Mouse (Mus musculus) liver, embryonic 16.5 days (tissue): ENCODE results near the gene Prkag1. TPM values are rescaled to one million over a fixed set of nuclear protein-coding genes. Genes with fewer than 3 reads are reported as not detected.
A peak's percentile ranks its signal among the peaks of the same experiment; 100 is the strongest.

Experiments
- ATAC-seq: fragments of 200-750 bp; cut with Nextera tagmentation; 2 replicates; pipeline ENCODE4 v1.8.0; 2017; ENCODE audit warnings: low read depth, mild to moderate bottlenecking, moderate number of reproducible peaks, moderate library complexity
- H3K27ac ChIP-seq: fragments of 300-500 bp; sonication (generic); 2 replicates; pipeline ENCODE4 v1.5.1; 2014; ENCODE audit warnings: mild to moderate bottlenecking, low read length
- H3K27me3 ChIP-seq: fragments of 300-500 bp; sonication (generic); 2 replicates; pipeline ENCODE4 v1.6.1; 2014; ENCODE audit warnings: low read depth, low read length, mixed read lengths; ENCODE audit not compliant: control insufficient read depth, insufficient read depth
- H3K36me3 ChIP-seq: fragments of 300-500 bp; sonication (generic); 2 replicates; pipeline ENCODE4 v1.6.1; 2014; ENCODE audit warnings: mild to moderate bottlenecking; ENCODE audit not compliant: control insufficient read depth, insufficient read depth
- H3K4me1 ChIP-seq: fragments of 300-500 bp; sonication (generic); 2 replicates; pipeline ENCODE4 v1.6.1; 2014; ENCODE audit warnings: low read depth, low read length, mixed read lengths; ENCODE audit not compliant: control insufficient read depth
- H3K4me2 ChIP-seq: fragments of 300-500 bp; sonication (generic); 2 replicates; pipeline ENCODE4 v1.6.1; 2014; ENCODE audit warnings: low read depth, low read length, mixed read lengths
- H3K4me3 ChIP-seq: fragments of 300-500 bp; sonication (generic); 2 replicates; pipeline ENCODE4 v1.5.1; 2014; ENCODE audit warnings: low read depth, mild to moderate bottlenecking, low read length
- H3K9ac ChIP-seq: fragments of 300-500 bp; sonication (generic); 2 replicates; pipeline ENCODE4 v1.6.1; 2014; ENCODE audit warnings: low read depth, low read length
- H3K9me3 ChIP-seq: fragments of 300-500 bp; sonication (generic); replicated peaks from 2 replicates; pipeline ENCODE4 v1.6.1; 2016; ENCODE audit warnings: low read length; ENCODE audit not compliant: control insufficient read depth
- WGBS: fragments of 180-500 bp; shearing (Covaris S2); extraction: QIAGEN DNeasy Blood & Tissue Kit; methylation state at CpG from one replicate; pipeline ENCODE4 v1.1.7; 2014; ENCODE audit not compliant: insufficient replicate concordance; 5-methylcytosine and 5-hydroxymethylcytosine counted together
- polyA plus RNA-seq: library from polyadenylated mRNA; unstranded; fragments of >200 nt; fragmentation: Nextera tagmentation; extraction: Ambion mirVana; gene quantifications from 2 replicates; pipeline ENCODE4 v1.2.1, GENCODE M21; 2015

The Prkag1 gene
- polyA plus RNA-seq, 1 experiment from 2014 or later = 86.8 TPM

- Histone ChIP-seq H3K27me3 (peaks cover 96% of the 10 kb centered on the region), H3K9me3 (no peaks in the 10 kb centered on the region), H3K4me2 (peak overlapping the region; percentile 62), H3K9ac (no peak overlapping the region), H3K4me1 (peaks cover 28% of the 10 kb centered on the region), H3K36me3 (no peaks in the 10 kb centered on the region), H3K4me3 (peak overlapping the region; percentile 48), H3K27ac (no peak overlapping the region)
- ATAC-seq = 0 out of 2 replicates have a peak, but pooled peaks have one; percentile 33
- WGBS = 1% methylated on average over 64 of the region's 64 CpGs
These were observed 25.8 kb downstream of the Prkag1 start for GRCm38 (mm10) chr15:98805324-98806040.

DNA sequence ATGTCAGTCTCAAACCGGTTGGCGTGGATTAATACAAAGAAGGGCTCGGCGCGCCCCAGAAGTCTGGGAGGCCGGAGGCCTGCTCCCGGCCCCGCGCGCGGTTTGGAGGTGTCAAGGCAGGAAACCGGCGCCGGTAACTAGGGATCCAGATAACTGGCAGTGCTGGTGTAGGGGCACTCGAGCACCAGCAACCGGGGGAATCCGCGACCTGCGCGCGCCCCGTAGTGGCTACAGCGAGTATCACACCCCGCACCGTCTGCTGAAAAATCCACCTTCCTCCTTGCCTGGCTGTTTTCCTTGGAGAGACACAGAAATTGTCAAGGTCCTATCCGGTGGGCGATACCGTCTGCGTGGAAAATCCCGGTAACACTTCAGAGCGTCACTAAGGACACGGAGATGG is 27.3 kb downstream of the Prkag1 start:
- Histone ChIP-seq H3K36me3 (no peaks in the 10 kb centered on the region), H3K9me3 (no peaks in the 10 kb centered on the region), H3K4me1 (peaks cover 28% of the 10 kb centered on the region), H3K4me2 (peak overlapping the region; percentile 36; the same call in 1 of the 2 replicates), H3K27ac (no peak overlapping the region), H3K27me3 (peaks cover 100% of the 10 kb centered on the region), H3K9ac (no peak overlapping the region), H3K4me3 (no peak overlapping the region)
- ATAC-seq = no peak
- WGBS = under 1% methylated on average over 32 of the region's 32 CpGs

- Histone ChIP-seq H3K9ac (no peak overlapping the region), H3K4me1 (peaks cover 27% of the 10 kb centered on the region), H3K4me3 (no peak overlapping the region), H3K9me3 (no peaks in the 10 kb centered on the region), H3K27me3 (peaks cover 100% of the 10 kb centered on the region), H3K4me2 (no peak overlapping the region), H3K36me3 (no peaks in the 10 kb centered on the region), H3K27ac (no peak overlapping the region)
- 6% methylated on average over 8 of the region's 8 CpGs for WGBS
- ATAC-seq = no peak
These were observed 28.4 kb downstream of the Prkag1 start for GRCm38 (mm10) chr15:98802926-98803325.

DNA sequence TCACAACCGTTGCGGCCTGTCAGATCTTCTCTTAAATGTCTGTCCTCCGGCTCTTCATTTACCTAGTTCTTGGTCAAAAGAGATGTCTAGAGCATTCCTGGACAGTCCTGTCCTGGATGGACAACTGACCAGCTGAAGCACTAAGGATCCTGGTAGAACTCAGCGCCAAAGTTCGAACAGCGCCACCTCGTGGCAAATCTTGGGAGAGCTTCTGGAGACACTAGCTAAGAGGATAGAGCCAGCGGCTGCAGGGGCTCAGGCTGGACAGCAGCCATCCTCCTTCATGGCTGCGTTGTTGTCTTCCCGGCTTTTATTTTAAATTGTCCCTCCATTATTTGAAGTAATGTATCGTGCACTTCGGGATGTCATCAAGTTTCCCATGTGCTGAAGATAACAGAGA is 31.9 kb downstream of the Prkag1 start:
- H3K4me2 ChIP-seq = no peak overlapping the region
- H3K36me3 ChIP-seq = no peaks in the 10 kb centered on the region
- peaks cover 99% of the 10 kb centered on the region for H3K27me3 ChIP-seq
- no peak overlapping the region for H3K4me3 ChIP-seq
- H3K4me1 ChIP-seq = peaks cover 3% of the 10 kb centered on the region
- H3K27ac ChIP-seq = no peak overlapping the region
- 10% methylated on average over 12 of the region's 12 CpGs for WGBS
- H3K9me3 ChIP-seq = no peaks in the 10 kb centered on the region
- ATAC-seq = no peak; the same call in 1 of the 2 replicates
- H3K9ac ChIP-seq = no peak overlapping the region

DNA sequence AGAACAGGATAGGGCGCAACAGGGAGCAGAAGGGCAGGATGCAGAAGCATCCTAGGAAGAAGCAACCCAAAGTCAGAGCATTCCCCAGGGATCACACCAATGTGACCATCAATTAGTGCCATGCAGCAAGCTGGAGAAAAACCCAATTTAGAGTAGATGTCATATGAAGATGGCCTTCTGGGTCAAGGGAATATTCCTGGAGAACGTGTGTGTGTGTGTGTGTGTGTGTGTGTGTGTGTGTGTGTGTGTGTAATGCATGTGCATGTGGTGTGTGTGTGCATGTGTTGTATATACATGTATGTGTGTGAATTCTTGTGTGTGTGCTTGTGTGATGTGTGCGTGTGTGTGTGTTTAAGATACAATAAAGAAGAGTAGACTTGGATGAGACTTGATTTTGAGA is 32.4 kb downstream of the Prkag1 start:
- H3K4me1 ChIP-seq = peaks cover 2% of the 10 kb centered on the region
- no peaks in the 10 kb centered on the region for H3K36me3 ChIP-seq
- no peak overlapping the region for H3K9ac ChIP-seq
- H3K27ac ChIP-seq = no peak overlapping the region
- no peaks in the 10 kb centered on the region for H3K9me3 ChIP-seq
- WGBS = 35% methylated on average over 3 of the region's 3 CpGs
- no peak for ATAC-seq
- H3K4me3 ChIP-seq = no peak overlapping the region
- H3K27me3 ChIP-seq = peaks cover 99% of the 10 kb centered on the region
- H3K4me2 ChIP-seq = no peak overlapping the region

DNA sequence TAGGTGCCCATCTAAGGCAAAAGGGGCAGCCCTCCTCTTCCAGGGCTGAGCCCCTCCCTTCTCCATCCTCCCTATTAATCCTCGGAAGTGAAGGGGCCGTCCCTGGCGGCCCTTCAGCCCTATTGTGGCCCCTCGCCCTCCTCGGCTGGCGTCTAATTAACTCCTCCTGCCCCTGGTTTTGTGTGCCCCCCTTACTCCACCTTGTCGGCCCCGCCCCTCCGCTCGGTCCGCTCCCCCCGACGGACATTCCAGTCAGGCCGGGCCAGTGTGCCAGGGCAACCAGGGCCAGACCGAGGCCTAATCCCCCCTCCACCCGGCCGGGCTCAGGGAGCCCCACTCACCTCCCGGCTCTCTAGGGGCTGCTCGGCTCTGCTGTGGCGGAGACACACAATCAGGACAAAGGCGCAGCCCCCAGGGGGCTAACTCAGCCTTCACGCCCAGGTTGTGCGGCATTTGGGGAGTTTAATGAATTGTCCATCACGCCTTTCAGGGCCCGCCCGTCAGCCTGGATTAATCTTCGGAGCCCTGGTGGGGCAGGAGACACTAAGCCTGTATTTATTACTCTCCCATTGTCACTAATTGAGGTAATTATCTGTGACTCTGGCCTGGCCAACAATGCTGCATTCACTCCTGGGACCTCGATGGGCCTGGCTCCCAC is 33.4 kb downstream of the Prkag1 start:
- H3K4me3 ChIP-seq = no peak overlapping the region
- no peaks in the 10 kb centered on the region for H3K9me3 ChIP-seq
- no peaks in the 10 kb centered on the region for H3K4me1 ChIP-seq
- H3K27me3 ChIP-seq = peaks cover 99% of the 10 kb centered on the region
- ATAC-seq = no peak
- H3K27ac ChIP-seq = no peak overlapping the region
- no peak overlapping the region for H3K4me2 ChIP-seq
- no peaks in the 10 kb centered on the region for H3K36me3 ChIP-seq
- 9% methylated on average over 28 of the region's 28 CpGs for WGBS
- no peak overlapping the region for H3K9ac ChIP-seq

GRCm38 (mm10) chr15:98796803-98797595 is 34.3 kb downstream of the Prkag1 start:
- Histone ChIP-seq H3K4me3 (no peak overlapping the region), H3K27ac (no peak overlapping the region), H3K9me3 (no peaks in the 10 kb centered on the region), H3K27me3 (peaks cover 99% of the 10 kb centered on the region), H3K9ac (no peak overlapping the region), H3K36me3 (no peaks in the 10 kb centered on the region), H3K4me2 (no peak overlapping the region), H3K4me1 (no peaks in the 10 kb centered on the region; the same call in 1 of the 2 replicates)
- WGBS = 8% methylated on average over 13 of the region's 13 CpGs
- no peak for ATAC-seq

GRCm38 (mm10) chr15:98793141-98793698 is 38.1 kb downstream of the Prkag1 start:
- Histone ChIP-seq H3K4me1 (no peaks in the 10 kb centered on the region; the same call in 1 of the 2 replicates), H3K9me3 (no peaks in the 10 kb centered on the region), H3K27me3 (peaks cover 99% of the 10 kb centered on the region), H3K4me3 (no peak overlapping the region), H3K27ac (no peak overlapping the region), H3K36me3 (no peaks in the 10 kb centered on the region), H3K9ac (no peak overlapping the region), H3K4me2 (no peak overlapping the region)
- ATAC-seq = no peak
- WGBS = 3% methylated on average over 13 of the region's 13 CpGs
